Mouse (Mus musculus): Measurements from ENCODE around the gene Slc18b1. TPM values are rescaled to one million over a fixed set of nuclear protein-coding genes. Genes with fewer than 3 reads are reported as not detected.
A peak's percentile ranks its signal among the peaks of the same experiment; 100 is the strongest.

Gene Slc18b1
- total RNA-seq, 2 experiments from 2014 or later: 23.4 to 26.9 TPM

DNA sequence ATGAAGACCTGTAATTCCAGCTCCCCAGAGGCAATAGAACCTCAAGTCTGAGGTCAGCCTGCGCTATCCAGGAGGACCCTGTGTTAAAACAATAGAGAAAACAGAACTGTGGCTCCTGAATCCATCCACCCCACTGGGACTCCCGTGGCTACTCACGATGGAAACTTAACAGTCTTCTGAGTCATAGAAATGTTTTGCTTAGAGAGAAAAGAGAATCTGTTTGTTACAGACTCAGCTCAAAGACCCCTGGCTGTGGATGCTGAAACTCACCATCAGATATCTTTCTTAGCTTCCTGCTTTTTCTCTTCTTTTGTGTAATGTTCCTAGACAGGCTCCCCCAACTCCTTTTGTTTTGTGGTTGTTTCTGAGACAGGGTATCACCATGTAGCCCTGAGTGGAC is 7.9 kb downstream of the Slc18b1 start:
- no peak for DNase-seq
- intact Hi-C loops (cut with DNase I): no loop called here

DNA sequence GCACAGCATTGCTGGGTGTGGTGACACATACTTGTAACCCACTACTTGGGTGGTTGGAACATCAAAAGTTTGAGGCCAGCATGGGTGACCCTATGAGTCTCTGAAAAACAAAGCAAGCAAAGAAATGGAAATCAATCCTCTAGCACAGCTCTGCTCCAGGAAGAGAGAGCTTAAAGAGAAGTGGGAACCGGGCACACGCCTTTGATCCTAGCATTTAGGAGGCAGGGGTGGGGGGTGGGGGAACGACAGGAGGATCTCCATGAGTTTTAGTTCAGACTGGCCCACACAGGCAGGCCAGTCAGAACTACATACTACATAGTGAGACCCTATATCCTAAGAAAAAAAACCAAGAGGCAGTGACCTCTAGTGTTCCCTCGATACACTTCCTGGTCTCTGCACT is 9.4 kb downstream of the Slc18b1 start:
- no peak for DNase-seq
- intact Hi-C loops (cut with DNase I): no loop called here

GRCm38 (mm10) chr10:23811635-23812437 is 15.1 kb downstream of the Slc18b1 start:
- intact Hi-C loops (cut with DNase I): loop anchor here (2.0 kb wide), 2 partner anchors 269 to 319 kb away; no protein-coding TSS in a partner anchor
- peak; percentile 76 for DNase-seq

GRCm38 (mm10) chr10:23812438-23812759 is 15.6 kb downstream of the Slc18b1 start:
- intact Hi-C loops (cut with DNase I): loop anchor here (2.0 kb wide), 2 partner anchors 268 to 318 kb away; no protein-coding TSS in a partner anchor
- no peak for DNase-seq

GRCm38 (mm10) chr10:23812852-23813766 is 16.3 kb downstream of the Slc18b1 start:
- no peak for DNase-seq
- intact Hi-C loops (cut with DNase I): loop anchor here (2.0 kb wide), 2 partner anchors 268 to 318 kb away; no protein-coding TSS in a partner anchor

GRCm38 (mm10) chr10:23815168-23815567 is 18.4 kb downstream of the Slc18b1 start:
- DNase-seq: peak; percentile 79
- intact Hi-C loops (cut with DNase I): no loop called here

DNA sequence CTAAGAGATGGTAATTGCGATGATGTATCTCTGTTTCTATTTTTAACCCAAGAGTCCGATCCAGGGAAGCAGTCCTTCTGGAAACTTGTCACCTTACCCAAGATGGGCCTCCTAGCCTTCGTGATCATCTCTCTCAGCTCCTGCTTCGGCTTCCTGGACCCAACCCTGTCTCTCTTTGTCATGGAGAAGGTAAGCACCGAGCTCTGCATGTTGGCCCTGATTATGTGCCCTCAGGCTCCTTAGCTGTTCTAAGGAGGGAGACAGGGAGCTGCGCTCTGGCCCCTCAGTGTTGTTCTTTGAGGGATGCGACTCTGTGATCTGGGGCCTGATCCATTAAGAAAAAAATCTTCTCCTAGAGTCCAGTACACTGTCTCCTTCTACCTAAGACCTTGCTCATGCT is 19.5 kb downstream of the Slc18b1 start:
- DNase-seq: no peak
- intact Hi-C loops (cut with DNase I): no loop called here

GRCm38 (mm10) chr10:23826516-23826915 is 29.7 kb downstream of the Slc18b1 start:
- intact Hi-C loops (cut with DNase I): no loop called here
- DNase-seq: no peak

DNA sequence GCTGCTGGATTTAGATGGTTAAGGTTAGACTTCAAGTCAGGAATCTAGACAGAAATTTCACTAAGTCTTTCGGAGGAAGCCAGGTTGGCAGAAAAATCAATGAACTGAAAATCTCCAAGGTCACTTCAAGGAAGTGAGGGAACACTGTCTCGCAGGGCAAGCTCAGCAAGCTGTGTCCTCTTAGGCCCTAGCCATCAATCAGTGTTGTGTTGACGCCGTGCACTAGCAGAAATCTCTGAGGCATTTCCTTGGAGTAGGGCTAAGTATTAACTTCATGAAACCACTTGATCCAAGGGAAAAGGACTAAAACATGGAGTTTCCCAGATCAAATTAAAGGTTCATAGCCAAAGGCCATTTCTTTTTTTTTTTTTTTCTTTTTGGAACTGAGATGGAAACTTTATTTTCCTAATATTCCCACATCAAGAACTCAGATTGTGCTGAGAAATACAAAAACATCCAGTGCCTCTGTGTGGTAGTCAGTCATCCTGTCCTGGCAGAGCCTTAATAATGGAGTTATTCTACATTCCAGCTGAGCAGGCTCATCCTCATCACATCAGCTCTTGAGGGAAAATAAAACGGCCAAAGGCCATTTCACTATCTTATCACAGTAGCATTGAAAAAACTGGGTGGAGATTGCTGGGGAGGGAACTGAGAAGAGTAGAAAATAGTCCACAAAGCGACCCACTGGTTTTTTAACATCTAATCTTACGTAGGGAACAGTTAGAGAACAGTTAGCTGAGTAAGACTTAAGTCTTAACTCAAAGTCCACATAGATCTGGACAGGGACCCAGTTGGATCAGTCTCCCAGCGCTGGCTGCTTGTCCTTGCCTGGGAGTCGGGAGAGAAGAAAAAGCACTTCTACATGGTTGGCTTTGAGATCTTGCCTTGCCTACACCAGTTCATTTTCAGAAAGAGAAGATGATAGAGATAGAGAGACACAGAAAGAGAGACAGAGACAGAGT is 39.5 kb downstream of the Slc18b1 start:
- intact Hi-C loops (cut with DNase I): no loop called here
- no peak for DNase-seq

DNA sequence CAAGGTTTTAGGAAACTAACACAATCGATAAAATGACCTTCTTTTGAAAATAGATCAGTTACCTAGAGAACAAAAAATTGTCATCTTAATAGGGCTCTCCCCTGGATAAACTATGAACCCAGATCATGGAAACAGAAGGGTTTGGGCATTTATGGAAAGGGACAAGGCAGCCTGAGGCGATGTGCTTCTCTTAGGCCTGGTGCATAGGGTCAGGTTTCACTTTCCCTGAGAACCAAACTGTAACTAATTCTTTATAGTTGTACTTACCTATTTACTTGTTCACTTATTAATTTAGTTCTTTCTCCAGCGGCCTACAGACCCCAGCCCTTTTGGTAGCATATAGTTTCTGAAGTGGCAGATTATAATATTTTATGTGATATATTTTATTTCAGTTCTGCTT is 40.3 kb downstream of the Slc18b1 start:
- intact Hi-C loops (cut with DNase I): no loop called here
- no peak for DNase-seq

GRCm38 (mm10) chr10:23838910-23839309 is 42.1 kb downstream of the Slc18b1 start:
- no peak for DNase-seq
- intact Hi-C loops (cut with DNase I): no loop called here

DNA sequence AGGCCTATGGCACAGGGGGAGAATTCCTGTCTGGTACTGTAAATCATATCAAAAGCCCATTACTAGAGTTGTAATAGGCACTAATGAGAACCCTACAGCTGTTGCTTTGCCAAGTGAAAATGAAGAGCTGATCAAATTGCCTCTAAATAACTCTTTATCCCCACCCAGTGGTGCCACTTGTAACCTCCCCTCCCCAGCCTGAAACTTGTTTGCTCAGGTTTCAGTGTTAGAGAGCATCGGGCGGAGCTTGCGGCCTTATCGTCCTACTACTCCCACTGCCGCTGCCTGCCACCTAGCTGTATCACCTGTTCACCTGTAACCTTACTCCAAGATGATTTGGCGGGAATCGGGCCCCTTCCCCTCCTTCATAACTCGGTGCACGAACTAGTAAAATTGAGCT is 42.6 kb downstream of the Slc18b1 start:
- no peak for DNase-seq
- intact Hi-C loops (cut with DNase I): no loop called here

- intact Hi-C loops (cut with DNase I): no loop called here
- no peak for DNase-seq
Observed at GRCm38 (mm10) chr10:23840496-23840895, 43.7 kb downstream of the Slc18b1 start.

DNA sequence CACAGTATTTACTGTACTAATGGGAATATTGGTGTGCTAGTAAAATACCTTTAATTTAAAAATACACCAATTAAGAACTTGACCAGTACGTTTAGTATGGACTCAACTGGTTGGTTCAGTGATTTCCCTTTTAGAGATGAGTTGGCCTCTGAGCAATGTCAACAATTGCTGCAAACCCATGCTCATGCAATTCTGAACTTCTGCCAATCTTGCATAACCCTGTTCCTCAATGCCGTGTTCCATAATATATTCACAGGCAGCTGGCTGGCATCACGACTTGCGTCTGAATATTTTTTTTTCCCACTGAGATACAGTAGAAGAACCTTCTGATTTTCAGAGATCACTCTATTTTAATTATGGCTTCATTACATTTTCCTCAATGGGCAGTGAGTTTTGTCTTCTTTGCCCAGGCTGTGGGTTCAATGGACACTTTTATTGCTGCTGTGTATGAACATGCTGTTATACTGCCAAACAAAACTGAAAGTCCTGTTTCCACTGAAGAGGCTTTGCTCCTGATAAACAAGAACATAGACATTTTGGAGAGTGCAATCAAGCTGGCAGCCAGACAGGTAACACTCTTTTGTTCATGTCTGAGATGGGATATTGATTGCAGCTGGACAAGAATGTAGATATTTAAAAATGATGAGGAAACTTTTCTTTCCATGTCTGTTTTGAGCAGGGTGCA is 54.6 kb downstream of the Slc18b1 start, which contains the start of gene Vnn3:
TSS of gene Vnn3 (plus strand) at position 235 of the 685 bp plus-strand sequence.
- no peak for DNase-seq
- intact Hi-C loops (cut with DNase I): no loop called here

DNA sequence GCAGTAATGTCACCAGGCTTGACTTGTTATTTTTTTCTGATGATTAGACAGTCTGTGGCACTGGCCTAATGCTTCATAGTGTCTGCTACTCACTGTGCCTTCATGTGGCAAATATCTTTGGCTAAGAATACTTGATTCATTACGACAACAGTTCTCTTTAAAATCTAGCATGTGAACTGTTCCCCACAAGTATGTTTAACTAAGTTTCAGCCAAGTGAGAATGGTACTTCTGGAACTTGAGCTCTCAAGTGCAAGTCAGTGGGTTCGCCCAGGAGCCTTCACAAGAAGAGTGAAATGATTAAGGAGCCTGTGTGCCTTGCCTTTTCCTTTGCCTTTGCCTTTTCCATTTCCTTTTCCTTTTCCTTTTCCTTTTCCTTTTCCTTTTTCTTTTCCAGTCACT is 55.3 kb downstream of the Slc18b1 start:
- intact Hi-C loops (cut with DNase I): no loop called here
- no peak for DNase-seq

DNA sequence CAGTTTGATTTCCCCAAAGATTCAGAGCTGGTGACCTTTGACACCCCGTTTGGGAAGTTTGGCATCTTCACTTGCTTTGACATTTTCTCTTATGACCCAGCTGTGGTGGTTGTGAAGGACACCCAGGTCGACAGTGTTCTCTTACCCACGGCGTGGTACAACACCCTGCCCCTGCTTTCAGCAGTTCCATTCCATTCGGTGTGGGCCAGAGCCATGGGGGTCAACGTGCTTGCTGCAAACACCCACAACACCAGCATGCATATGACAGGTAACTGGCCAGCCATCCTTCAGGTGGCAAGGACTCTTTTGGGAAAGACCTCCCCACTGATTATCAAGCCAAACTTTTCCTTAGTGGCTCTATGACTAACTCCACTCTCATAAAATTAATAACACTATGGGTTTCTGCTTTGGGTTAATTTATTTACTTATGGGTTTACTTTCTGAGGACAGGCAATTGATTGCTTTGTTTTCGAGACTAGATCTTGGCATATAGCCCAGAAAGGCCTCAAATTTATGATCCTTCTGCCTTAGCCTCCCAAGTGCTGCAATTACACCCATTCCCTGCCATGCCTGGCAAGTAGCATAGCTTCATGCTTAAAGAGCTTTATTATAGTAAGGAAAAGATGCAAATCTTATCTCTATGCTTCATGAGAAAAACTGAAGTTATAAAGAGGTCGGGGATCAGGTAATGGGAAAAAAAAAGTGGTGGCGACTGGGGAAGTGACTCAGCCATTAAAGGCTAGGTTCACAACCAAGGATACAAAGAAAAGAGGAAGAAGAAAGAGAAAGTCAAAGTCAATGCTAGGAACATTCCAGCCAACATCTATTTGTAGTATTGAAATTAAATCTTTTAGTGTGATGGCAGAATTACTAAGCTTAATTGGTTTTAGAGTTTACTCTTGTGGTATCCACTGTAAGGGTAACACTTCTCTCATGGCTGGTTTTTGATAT is 67.9 kb downstream of the Slc18b1 start:
- intact Hi-C loops (cut with DNase I): no loop called here

More for the DNA sequence above, 67.9 kb downstream of the Slc18b1 start:
- no peak for DNase-seq
